Mouse (Mus musculus): ENCODE data around the gene Sox5. TPM values are rescaled to one million over a fixed set of nuclear protein-coding genes. Genes with fewer than 3 reads are reported as not detected.

The Sox5 gene
- polyA plus RNA-seq, 1 experiment = 0.85 TPM

GRCm38 (mm10) chr6:143841109-143841638 is 940.6 kb downstream of the Sox5 start:
- no peak overlapping the region for H3K27ac ChIP-seq (ENCODE audit: insufficient read depth, low read depth, low read length)
- 77% methylated on average over 15 of the region's 15 CpGs for WGBS
- no peaks in the 10 kb centered on the region for H3K36me3 ChIP-seq (ENCODE audit: control insufficient read depth, insufficient read depth, low read length)
- no peaks in the 10 kb centered on the region for H3K4me1 ChIP-seq (ENCODE audit: control insufficient read depth, insufficient read depth, insufficient read length, low read length)
- TF ChIP-seq POLR2A (IDR thresholded peaks at IDR 0.05; ENCODE audit: low read depth, low read length) (no peak), CTCF (IDR thresholded peaks at IDR 0.05; ENCODE audit: extremely low read depth, insufficient read length, insufficient replicate concordance, low read depth, low read length) (no peak)
- H3K4me3 ChIP-seq (ENCODE audit: low read depth, low read length) = no peak overlapping the region
- no peaks in the 10 kb centered on the region for H3K27me3 ChIP-seq (ENCODE audit: control insufficient read depth, insufficient read depth, low read length)

- 86% methylated on average over 9 of the region's 9 CpGs for WGBS
- Histone ChIP-seq H3K4me1 (ENCODE audit: control insufficient read depth, insufficient read depth, insufficient read length, low read length) (no peaks in the 10 kb centered on the region), H3K36me3 (ENCODE audit: control insufficient read depth, insufficient read depth, low read length) (no peaks in the 10 kb centered on the region), H3K4me3 (ENCODE audit: low read depth, low read length) (no peak overlapping the region), H3K27me3 (ENCODE audit: control insufficient read depth, insufficient read depth, low read length) (no peaks in the 10 kb centered on the region), H3K27ac (ENCODE audit: insufficient read depth, low read depth, low read length) (no peak overlapping the region)
- TF ChIP-seq POLR2A (IDR thresholded peaks at IDR 0.05; ENCODE audit: low read depth, low read length) = no peak
- TF ChIP-seq CTCF (IDR thresholded peaks at IDR 0.05; ENCODE audit: extremely low read depth, insufficient read length, insufficient replicate concordance, low read depth, low read length) = no peak
Observed at GRCm38 (mm10) chr6:143838384-143839076, 943.2 kb downstream of the Sox5 start.

DNA sequence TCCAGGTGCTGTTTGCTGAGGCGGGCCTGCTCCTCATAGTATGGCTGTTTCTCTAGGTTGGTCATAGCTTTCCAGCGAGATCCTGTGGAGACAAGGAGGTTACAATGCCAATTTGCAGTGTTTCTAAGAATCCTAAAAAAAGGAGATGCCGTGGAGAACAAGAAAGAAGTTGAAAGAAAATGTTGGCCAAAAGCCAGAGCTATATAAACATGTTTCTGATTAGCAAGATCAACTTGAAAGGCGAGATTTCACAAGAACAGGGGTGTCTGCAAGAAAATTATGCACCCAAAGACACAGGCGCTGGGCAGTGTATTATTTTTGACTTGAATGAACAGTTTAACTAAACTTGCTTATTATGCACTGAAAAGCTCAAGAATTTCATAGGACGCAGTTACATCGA is 946.4 kb downstream of the Sox5 start:
- Histone ChIP-seq H3K27ac (ENCODE audit: insufficient read depth, low read depth, low read length) (no peak overlapping the region), H3K4me3 (ENCODE audit: low read depth, low read length) (no peak overlapping the region), H3K27me3 (ENCODE audit: control insufficient read depth, insufficient read depth, low read length) (no peaks in the 10 kb centered on the region), H3K36me3 (ENCODE audit: control insufficient read depth, insufficient read depth, low read length) (no peaks in the 10 kb centered on the region), H3K4me1 (ENCODE audit: control insufficient read depth, insufficient read depth, insufficient read length, low read length) (no peaks in the 10 kb centered on the region)
- WGBS = 53% methylated on average over 7 of the region's 7 CpGs
- TF ChIP-seq CTCF (IDR thresholded peaks at IDR 0.05; ENCODE audit: extremely low read depth, insufficient read length, insufficient replicate concordance, low read depth, low read length) = no peak
- no peak for TF ChIP-seq POLR2A (IDR thresholded peaks at IDR 0.05; ENCODE audit: low read depth, low read length)

GRCm38 (mm10) chr6:143833986-143834385 is 947.8 kb downstream of the Sox5 start:
- Histone ChIP-seq H3K36me3 (ENCODE audit: control insufficient read depth, insufficient read depth, low read length) (no peaks in the 10 kb centered on the region), H3K27ac (ENCODE audit: insufficient read depth, low read depth, low read length) (no peak overlapping the region), H3K4me1 (ENCODE audit: control insufficient read depth, insufficient read depth, insufficient read length, low read length) (no peaks in the 10 kb centered on the region), H3K4me3 (ENCODE audit: low read depth, low read length) (no peak overlapping the region), H3K27me3 (ENCODE audit: control insufficient read depth, insufficient read depth, low read length) (no peaks in the 10 kb centered on the region)
- WGBS = 77% methylated on average over 3 of the region's 3 CpGs
- TF ChIP-seq POLR2A (IDR thresholded peaks at IDR 0.05; ENCODE audit: low read depth, low read length) = no peak
- no peak for TF ChIP-seq CTCF (IDR thresholded peaks at IDR 0.05; ENCODE audit: extremely low read depth, insufficient read length, insufficient replicate concordance, low read depth, low read length)

GRCm38 (mm10) chr6:143833182-143833558 is 948.6 kb downstream of the Sox5 start:
- H3K4me1 ChIP-seq (ENCODE audit: control insufficient read depth, insufficient read depth, insufficient read length, low read length) = no peaks in the 10 kb centered on the region
- WGBS = 92% methylated on average over 23 of the region's 23 CpGs
- no peak for TF ChIP-seq POLR2A (IDR thresholded peaks at IDR 0.05; ENCODE audit: low read depth, low read length)
- TF ChIP-seq CTCF (IDR thresholded peaks at IDR 0.05; ENCODE audit: extremely low read depth, insufficient read length, insufficient replicate concordance, low read depth, low read length) = no peak

DNA sequence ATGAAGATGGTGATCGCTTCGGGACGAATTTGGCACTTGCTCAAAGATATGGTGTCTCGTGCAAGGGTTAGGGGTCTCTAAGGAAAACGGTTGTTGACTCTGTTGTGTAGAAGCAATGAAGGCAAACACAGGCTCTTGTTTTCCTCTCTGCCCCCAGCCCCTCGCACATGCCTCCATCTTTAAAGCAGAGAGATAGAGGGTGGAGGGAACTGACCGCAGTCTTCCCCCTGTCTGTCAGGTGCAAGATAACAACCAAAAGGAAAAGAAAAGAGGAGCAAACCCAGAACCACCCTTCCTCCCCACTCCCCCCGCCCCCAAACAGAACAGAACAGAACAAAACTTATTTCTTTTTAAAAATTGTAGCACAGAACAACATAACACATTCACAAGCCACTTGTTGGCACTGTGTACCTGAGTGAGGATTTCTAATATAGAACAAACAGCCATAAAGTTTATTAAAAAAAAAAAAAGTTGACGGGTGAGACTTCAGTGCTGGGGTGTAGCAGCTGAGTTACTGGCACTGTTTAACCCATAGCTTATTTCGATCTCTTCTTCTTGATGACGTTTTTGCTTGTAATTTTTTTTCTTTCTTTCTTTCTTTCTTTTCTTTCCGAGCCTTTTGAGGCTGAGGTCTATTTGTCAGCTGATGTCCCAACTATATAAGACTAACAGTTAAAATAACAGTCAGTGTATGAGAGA is 949.1 kb downstream of the Sox5 start:
- Histone ChIP-seq H3K4me3 (ENCODE audit: low read depth, low read length) (no peak overlapping the region), H3K27me3 (ENCODE audit: control insufficient read depth, insufficient read depth, low read length) (no peaks in the 10 kb centered on the region), H3K27ac (ENCODE audit: insufficient read depth, low read depth, low read length) (no peak overlapping the region), H3K4me1 (ENCODE audit: control insufficient read depth, insufficient read depth, insufficient read length, low read length) (no peaks in the 10 kb centered on the region), H3K36me3 (ENCODE audit: control insufficient read depth, insufficient read depth, low read length) (no peaks in the 10 kb centered on the region)
- WGBS = 76% methylated on average over 12 of the region's 12 CpGs
- TF ChIP-seq POLR2A (IDR thresholded peaks at IDR 0.05; ENCODE audit: low read depth, low read length) = no peak
- no peak for TF ChIP-seq CTCF (IDR thresholded peaks at IDR 0.05; ENCODE audit: extremely low read depth, insufficient read length, insufficient replicate concordance, low read depth, low read length)

More at GRCm38 (mm10) chr6:143833182-143833558, 948.6 kb downstream of the Sox5 start:
- Histone ChIP-seq H3K4me3 (ENCODE audit: low read depth, low read length) (no peak overlapping the region), H3K36me3 (ENCODE audit: control insufficient read depth, insufficient read depth, low read length) (no peaks in the 10 kb centered on the region), H3K27ac (ENCODE audit: insufficient read depth, low read depth, low read length) (no peak overlapping the region), H3K27me3 (ENCODE audit: control insufficient read depth, insufficient read depth, low read length) (no peaks in the 10 kb centered on the region)

GRCm38 (mm10) chr6:143831246-143831645 is 950.5 kb downstream of the Sox5 start:
- Histone ChIP-seq H3K36me3 (ENCODE audit: control insufficient read depth, insufficient read depth, low read length) (no peaks in the 10 kb centered on the region), H3K4me1 (ENCODE audit: control insufficient read depth, insufficient read depth, insufficient read length, low read length) (no peaks in the 10 kb centered on the region), H3K4me3 (ENCODE audit: low read depth, low read length) (no peak overlapping the region), H3K27ac (ENCODE audit: insufficient read depth, low read depth, low read length) (no peak overlapping the region), H3K27me3 (ENCODE audit: control insufficient read depth, insufficient read depth, low read length) (no peaks in the 10 kb centered on the region)
- 79% methylated on average over 4 of the region's 4 CpGs for WGBS
- no peak for TF ChIP-seq POLR2A (IDR thresholded peaks at IDR 0.05; ENCODE audit: low read depth, low read length)
- no peak for TF ChIP-seq CTCF (IDR thresholded peaks at IDR 0.05; ENCODE audit: extremely low read depth, insufficient read length, insufficient replicate concordance, low read depth, low read length)

Data from small intestine, adult 2 months (tissue).